Mouse (Mus musculus) urinary bladder, postnatal 10 days (tissue): Measurements from ENCODE around the gene Mmgt2.

ENCODE experiments used
- DNase-seq: peaks from one replicate; pipeline ENCODE4 v3.0.0; 2022; ENCODE audit warnings: low spot score

The Mmgt2 gene

GRCm38 (mm10) chr11:62648591-62649391 is at the start of gene Mmgt2:
Gene Mmgt2, plus strand, starts transcription at chr11:62648664.
- peak; percentile 93 for DNase-seq

- no peak for DNase-seq
These were observed 46.5 kb upstream of the Mmgt2 start for GRCm38 (mm10) chr11:62601732-62602618.

- peak; percentile 83 for DNase-seq
These were observed 45.7 kb upstream of the Mmgt2 start for GRCm38 (mm10) chr11:62602619-62603311.

GRCm38 (mm10) chr11:62603312-62604056 is 45.0 kb upstream of the Mmgt2 start:
- no peak for DNase-seq

- no peak for DNase-seq
These were observed 44.2 kb upstream of the Mmgt2 start for GRCm38 (mm10) chr11:62604123-62604706.

GRCm38 (mm10) chr11:62604886-62605618 is 43.4 kb upstream of the Mmgt2 start:
- no peak for DNase-seq

GRCm38 (mm10) chr11:62605619-62606298 is 42.7 kb upstream of the Mmgt2 start:
- no peak for DNase-seq

GRCm38 (mm10) chr11:62606299-62607169 is 41.9 kb upstream of the Mmgt2 start:
- no peak for DNase-seq

GRCm38 (mm10) chr11:62607170-62607951 is 41.1 kb upstream of the Mmgt2 start:
- no peak for DNase-seq

- no peak for DNase-seq
These were observed 40.6 kb upstream of the Mmgt2 start for GRCm38 (mm10) chr11:62607952-62608201.

- no peak for DNase-seq
These were observed 39.4 kb upstream of the Mmgt2 start for GRCm38 (mm10) chr11:62608826-62609675.

GRCm38 (mm10) chr11:62610304-62610703 is 38.2 kb upstream of the Mmgt2 start:
- no peak for DNase-seq

GRCm38 (mm10) chr11:62612604-62613003 is 35.9 kb upstream of the Mmgt2 start:
- no peak for DNase-seq

- peak; percentile 78 for DNase-seq
These were observed 34.7 kb upstream of the Mmgt2 start for GRCm38 (mm10) chr11:62613657-62614365.

GRCm38 (mm10) chr11:62614876-62615410 is 33.5 kb upstream of the Mmgt2 start:
- no peak for DNase-seq

- no peak for DNase-seq
These were observed 33.0 kb upstream of the Mmgt2 start for GRCm38 (mm10) chr11:62615456-62615855.

GRCm38 (mm10) chr11:62621079-62621478 is 27.4 kb upstream of the Mmgt2 start:
- no peak for DNase-seq
